Mouse (Mus musculus): ENCODE results near the gene 1700029I15Rik.

1700029I15Rik gene

GRCm38 (mm10) chr2:92381901-92382588, at the start of gene 1700029I15Rik:
Gene 1700029I15Rik, plus strand, starts transcription at chr2:92382538.
- DNase-seq (ENCODE audit: low spot score in 2 of 2): no peak

- DNase-seq (ENCODE audit: low spot score in 2 of 2): no peak
These were observed 39.9 kb upstream of the 1700029I15Rik start for GRCm38 (mm10) chr2:92342418-92342817.

- DNase-seq (ENCODE audit: low spot score in 2 of 2): no peak
These were observed 35.1 kb upstream of the 1700029I15Rik start for GRCm38 (mm10) chr2:92347191-92347590.

DNA sequence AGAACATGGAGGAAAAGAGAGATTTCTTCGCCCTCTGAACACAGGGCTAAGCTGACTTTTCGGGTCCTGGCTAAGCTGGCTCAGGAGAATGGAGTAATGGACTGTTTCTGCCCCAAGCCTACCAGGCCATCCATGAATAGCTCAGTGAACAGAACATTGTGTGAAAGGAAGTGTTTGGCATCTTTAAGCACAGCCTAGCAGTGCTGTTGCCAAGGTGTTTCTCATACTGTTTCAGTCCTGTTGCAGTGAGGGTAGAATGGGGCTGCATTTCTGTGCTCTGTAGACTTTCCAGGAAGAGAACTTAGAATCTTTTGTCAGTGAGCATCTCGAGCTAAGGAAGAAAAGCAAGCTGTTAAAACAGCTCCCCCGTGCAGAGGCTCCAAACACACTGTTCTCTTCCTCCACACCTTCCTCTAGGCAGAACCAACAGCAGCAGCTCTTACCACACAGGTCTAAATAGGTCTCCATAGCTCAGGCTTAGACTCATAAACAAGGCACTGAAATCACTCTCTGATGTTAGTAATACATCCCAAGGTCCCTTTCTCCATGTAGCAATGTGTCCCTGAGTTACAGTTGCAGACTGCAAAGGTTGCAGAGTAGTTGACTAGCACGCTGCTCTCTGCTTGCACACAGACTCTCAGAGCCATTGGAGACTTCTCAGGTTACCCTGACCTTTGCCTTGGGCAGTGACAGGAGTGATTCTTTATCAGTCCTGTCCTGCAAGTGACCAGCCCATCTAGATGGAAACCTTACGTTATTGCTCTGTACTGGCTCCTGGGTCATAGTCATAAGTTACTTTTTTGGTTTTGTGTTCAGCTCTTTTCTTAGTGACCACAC, 32.5 kb upstream of the 1700029I15Rik start:
- DNase-seq (ENCODE audit: low spot score in 2 of 2): no peak

GRCm38 (mm10) chr2:92350686-92351085, 31.7 kb upstream of the 1700029I15Rik start:
- no peak for DNase-seq (ENCODE audit: low spot score in 2 of 2)

DNA sequence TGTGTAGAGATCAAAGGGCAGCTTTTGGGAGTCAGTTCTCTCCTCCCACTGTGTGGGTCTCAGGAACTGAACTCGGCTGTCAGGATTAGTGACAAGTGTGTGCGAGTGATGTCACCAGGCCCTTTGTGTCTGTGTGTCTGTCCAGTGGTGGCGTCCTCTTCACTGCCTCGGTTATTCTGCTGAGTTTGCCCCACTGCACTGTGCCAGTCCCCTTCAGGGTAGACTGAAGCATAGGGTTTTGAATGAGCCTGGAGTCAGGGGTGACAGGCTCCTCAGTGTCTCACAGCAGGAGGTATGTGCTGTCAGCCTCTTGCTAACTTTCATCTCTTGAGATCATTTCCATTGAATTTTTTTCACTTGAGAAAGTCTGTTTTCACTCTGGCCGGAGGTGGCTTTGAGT, 28.9 kb upstream of the 1700029I15Rik start:
- DNase-seq (ENCODE audit: low spot score in 2 of 2): no peak

GRCm38 (mm10) chr2:92354224-92354623, 28.1 kb upstream of the 1700029I15Rik start:
- DNase-seq (ENCODE audit: low spot score in 2 of 2): no peak

GRCm38 (mm10) chr2:92359301-92359700, 23.0 kb upstream of the 1700029I15Rik start:
- DNase-seq (ENCODE audit: low spot score in 2 of 2): no peak

DNA sequence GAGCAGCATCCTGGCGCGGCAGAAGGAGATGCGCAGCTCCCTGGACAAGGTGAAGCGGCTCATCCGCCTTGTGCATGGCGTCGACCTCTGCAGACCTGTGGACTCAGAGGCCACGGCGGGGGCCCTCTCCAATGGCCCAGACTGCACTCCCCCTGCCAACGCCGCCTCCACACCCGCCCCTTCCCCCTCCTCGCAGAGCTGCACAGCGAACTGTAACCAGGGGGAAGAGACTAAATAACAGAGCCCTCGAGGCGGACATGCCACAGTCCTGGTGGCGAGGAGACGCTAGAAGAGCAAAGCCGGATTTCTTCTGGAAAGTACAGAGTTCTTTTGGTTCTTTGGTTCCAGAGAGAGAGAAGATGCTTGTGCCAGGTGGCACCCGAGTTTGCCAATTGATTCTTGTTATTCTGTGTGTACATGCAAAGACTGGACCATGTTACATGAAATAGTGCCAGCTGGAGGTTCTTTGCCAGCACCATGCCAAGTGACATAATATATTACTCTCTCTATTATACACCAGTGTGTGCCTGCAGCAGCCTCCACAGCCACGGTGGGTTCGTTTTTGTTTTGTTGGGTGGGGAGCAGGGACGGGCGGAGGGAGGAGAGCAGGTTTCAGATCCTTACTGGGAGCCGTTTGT, 22.0 kb upstream of the 1700029I15Rik start:
- no peak for DNase-seq (ENCODE audit: low spot score in 2 of 2)

DNA sequence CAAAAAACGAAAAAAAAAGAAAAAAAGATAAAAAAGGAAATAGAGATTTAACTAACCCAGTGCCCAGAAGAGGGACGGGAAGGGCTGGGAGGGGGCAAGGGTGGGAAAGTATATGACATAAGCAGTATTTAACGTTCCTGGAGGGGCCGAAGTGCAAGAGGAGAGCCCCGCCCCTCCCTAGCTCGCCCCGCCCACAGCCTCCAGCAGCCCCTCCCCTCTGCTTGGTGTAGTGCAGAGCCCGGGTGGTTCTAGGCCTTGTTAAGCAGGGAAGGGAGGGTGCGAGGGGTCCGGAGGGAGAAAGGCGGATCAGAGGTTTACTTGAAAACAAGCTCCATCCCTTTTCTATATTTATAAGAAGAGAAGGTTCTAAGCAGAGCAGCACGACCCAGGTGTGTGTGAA, 21.4 kb upstream of the 1700029I15Rik start:
- DNase-seq (ENCODE audit: low spot score in 2 of 2): no peak

- no peak for DNase-seq (ENCODE audit: low spot score in 2 of 2)
These were observed 20.5 kb upstream of the 1700029I15Rik start for GRCm38 (mm10) chr2:92361795-92362194.

DNA sequence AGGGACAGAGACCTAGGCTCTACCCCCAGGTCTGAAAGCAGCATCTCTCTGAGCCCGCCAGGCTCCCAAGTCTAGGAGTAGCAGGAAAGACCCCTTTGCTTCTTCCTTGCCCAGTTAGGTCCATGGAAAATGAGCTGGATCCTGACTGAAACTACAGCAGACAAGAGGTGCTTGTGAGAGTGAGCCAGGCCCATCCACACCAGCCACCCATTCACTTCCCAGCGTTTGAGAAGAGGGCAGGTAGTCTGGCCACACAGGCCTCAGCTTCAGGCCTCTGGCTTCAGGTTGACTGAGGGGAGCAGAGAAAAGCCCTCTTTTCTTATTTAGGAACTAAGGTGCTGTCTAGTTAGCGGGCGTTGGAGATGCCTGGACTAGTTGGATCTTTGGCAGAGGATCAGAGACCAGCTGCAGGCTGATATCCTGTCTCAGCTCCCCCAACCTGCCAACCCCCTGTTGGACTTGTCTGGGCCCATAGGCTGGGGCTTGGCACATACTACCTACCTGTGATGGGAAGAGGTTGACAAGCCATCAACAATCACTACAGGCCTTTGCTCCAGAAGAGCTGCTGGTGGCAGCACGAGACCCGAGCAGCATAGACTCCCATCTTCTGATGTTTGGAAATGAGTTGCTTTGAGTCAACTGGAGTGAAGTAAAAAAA, 19.6 kb upstream of the 1700029I15Rik start:
- DNase-seq (ENCODE audit: low spot score in 2 of 2): no peak

GRCm38 (mm10) chr2:92364086-92364485, 18.3 kb upstream of the 1700029I15Rik start:
- DNase-seq (ENCODE audit: low spot score in 2 of 2): no peak

DNA sequence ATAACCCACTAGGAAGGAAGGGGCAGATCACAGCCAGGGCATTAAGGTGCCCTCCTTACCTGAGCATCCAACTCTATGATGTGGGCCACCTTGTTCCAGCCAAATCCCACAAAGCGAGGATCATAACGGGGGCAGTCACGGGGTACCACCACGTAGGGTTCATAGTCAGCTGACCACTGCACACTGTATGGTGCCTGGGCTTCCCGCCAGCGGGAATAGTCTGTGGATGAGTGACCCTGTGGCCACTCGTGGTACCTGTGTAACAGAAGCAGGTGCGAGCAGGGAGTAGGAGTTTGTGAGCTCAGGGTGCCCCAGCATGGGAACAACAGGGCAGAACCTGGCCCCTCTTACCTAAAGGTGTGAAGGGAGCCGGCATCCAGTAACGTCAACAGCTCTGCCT, 16.8 kb upstream of the 1700029I15Rik start:
- no peak for DNase-seq (ENCODE audit: low spot score in 2 of 2)

DNA sequence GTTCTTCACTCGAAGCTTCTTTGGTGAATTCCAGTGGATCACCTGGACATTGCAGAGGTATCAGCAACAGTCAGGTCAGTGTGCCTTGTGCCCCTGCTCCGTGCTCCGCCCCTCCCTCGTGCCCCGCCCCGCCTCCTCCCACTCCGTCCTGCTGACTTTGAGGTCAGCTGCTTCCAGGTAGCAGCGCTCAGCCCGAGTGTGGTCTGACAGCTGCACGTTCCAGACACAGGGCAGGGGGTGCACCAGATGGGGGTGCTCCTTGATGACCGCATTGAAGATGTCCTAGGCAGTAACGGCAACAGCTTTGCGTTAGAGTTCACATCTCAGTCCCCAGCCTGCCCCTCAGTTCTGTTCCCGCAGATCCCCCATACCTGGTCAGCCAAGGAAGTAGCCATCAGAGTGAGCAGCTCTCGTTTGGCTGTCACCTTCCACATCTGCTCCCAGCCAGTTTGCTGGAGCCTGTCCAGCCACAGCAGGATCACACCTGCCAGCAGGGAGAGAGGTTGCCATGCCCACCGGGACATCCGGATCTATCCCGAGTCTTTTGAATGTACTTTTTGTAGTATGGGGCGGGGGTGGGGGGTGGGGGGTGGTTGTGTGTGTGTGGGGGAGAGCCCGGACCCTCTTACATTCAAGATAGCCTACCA, 14.8 kb upstream of the 1700029I15Rik start:
- DNase-seq (ENCODE audit: low spot score in 2 of 2): no peak

GRCm38 (mm10) chr2:92370375-92370774, 12.0 kb upstream of the 1700029I15Rik start:
- no peak for DNase-seq (ENCODE audit: low spot score in 2 of 2)

GRCm38 (mm10) chr2:92370821-92371805, 11.2 kb upstream of the 1700029I15Rik start:
- DNase-seq (ENCODE audit: low spot score in 2 of 2): peak; percentile 67 to 77

DNA sequence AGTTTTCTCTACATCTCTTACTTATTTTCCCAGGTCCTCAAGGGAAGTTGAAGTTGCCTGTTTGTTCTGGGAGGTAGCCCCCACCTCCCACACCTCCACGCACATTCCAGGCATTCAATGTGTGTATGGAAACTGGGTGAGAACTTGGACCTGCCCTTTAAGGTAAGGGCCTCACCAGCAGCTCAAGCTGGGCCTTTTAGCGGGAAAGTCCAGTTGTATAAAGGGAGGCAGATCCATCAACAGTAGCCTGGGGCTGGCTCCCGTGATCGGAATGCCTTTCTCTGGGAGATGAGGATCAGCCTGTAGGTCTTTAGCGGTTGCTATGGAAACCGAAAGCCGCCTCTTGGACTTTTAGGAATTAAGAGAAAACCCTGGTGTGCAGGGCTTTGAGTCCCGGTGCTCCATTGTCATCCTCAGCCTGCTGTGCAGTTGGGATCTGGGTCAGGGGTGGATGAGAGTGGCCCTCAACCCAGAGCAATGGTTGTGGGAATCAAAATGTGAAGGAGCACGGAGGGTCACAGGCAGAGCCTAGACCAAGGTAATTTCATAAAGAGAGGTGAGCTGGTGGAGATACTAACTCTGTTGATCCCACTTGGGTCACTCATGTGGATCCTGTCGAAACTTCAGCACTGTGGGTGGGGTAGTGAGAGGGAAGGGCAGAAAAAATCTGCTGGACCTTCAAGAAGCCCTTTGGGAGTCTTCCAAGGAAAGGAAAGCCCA, 10.2 kb upstream of the 1700029I15Rik start:
- DNase-seq (ENCODE audit: low spot score in 2 of 2): no peak

DNA sequence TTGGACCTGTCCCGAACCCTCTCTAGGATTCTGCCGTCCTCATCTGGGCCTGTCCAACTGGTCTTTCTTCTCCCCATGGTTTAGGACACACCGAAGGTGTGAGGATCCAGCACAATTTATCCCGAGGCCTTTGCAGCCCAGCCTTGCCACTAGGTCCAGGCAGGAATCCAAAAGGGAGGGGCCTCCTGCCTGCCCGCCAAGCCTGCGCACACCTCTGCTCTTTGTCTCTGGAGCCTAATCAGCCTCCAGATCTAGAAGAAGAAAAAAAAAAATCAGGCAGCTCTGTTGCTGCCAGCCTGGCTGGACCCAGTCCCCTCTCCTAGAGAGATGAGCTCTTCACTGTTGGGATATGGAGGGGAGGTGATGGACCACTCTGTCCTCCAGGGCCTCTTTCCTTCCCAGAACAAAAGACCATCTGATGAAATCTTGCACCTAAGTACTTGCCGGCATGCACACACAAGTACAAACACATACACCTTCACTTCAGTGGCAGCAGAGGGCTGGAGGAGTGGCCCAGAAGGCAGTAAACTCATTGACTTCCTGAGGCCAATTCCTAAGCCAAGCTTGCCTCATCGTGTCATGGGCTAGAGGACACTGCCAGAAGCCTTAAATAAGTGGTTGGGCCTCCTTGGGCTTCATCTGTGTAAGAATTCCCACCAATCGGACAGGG, 9.4 kb upstream of the 1700029I15Rik start:
- no peak for DNase-seq (ENCODE audit: low spot score in 2 of 2)
